Mouse (Mus musculus) midbrain, embryonic 15.5 days (tissue): ENCODE measurements around the gene Tyk2. TPM values are rescaled to one million over a fixed set of nuclear protein-coding genes. Genes with fewer than 3 reads are reported as not detected.
A peak's percentile ranks its signal among the peaks of the same experiment; 100 is the strongest.

Experiments
- ATAC-seq: fragments of 200-750 bp; cut with Nextera tagmentation; replicated peaks from 2 replicates; pipeline ENCODE4 v1.8.0; 2017; ENCODE audit warnings: moderate TSS enrichment
- H3K27ac ChIP-seq: fragments of 300-500 bp; sonication (generic); 2 replicates; pipeline ENCODE4 v1.5.1; 2015; ENCODE audit warnings: mild to moderate bottlenecking, inconsistent platforms
- H3K27me3 ChIP-seq: fragments of 300-500 bp; sonication (generic); replicated peaks from 2 replicates; pipeline ENCODE4 v1.6.1; 2015; ENCODE audit warnings: inconsistent platforms
- H3K36me3 ChIP-seq: fragments of 300-500 bp; sonication (generic); replicated peaks from 2 replicates; pipeline ENCODE4 v1.6.1; 2015; ENCODE audit warnings: inconsistent platforms
- H3K4me1 ChIP-seq: fragments of 300-500 bp; sonication (generic); 2 replicates; pipeline ENCODE4 v1.6.1; 2015; ENCODE audit warnings: inconsistent platforms
- H3K4me2 ChIP-seq: fragments of 300-500 bp; sonication (generic); 2 replicates; pipeline ENCODE4 v1.6.1; 2015; ENCODE audit warnings: inconsistent platforms, mild to moderate bottlenecking, moderate library complexity
- H3K4me3 ChIP-seq: fragments of 300-500 bp; sonication (generic); 2 replicates; pipeline ENCODE4 v1.5.1; 2015; ENCODE audit warnings: mild to moderate bottlenecking, inconsistent platforms
- H3K9ac ChIP-seq: fragments of 300-500 bp; sonication (generic); 2 replicates; pipeline ENCODE4 v1.6.1; 2015; ENCODE audit warnings: mild to moderate bottlenecking, inconsistent platforms
- H3K9me3 ChIP-seq: fragments of 300-500 bp; sonication (generic); 2 replicates; pipeline ENCODE4 v1.6.1; 2016; ENCODE audit warnings: inconsistent platforms
- WGBS: fragments of 180-500 bp; shearing (Covaris S2); methylation state at CpG from one replicate; pipeline ENCODE4 v1.1.7; 2015; ENCODE audit warnings: mixed read lengths; 5-methylcytosine and 5-hydroxymethylcytosine counted together
- microRNA-seq: library from miRNA; unstranded; fragments of <30 nt; microRNA quantifications from one replicate; pipeline ENCODE4, GENCODE M21; 2016
- polyA plus RNA-seq: library from polyadenylated mRNA; unstranded; fragments of >200 nt; fragmentation: Nextera tagmentation; extraction: Ambion mirVana; gene quantifications from 2 replicates; pipeline ENCODE4 v1.2.1, GENCODE M21; 2015

Tyk2 gene
- polyA plus RNA-seq, 1 experiment from 2014 or later, result 12.5 TPM

GRCm38 (mm10) chr9:21067006-21067684, 63.9 kb downstream of the Tyk2 start, which contains the start of gene Zglp1:
TSS of gene Zglp1 (minus strand) at chr9:21067093.
- 90% methylated on average over 27 of the region's 27 CpGs for WGBS
- 0 out of 2 replicates have a peak, but pooled peaks have one; percentile 53 for ATAC-seq
- H3K27me3 ChIP-seq, result no peaks in the 10 kb centered on the region
- H3K4me1 ChIP-seq, result peaks cover 7% of the 10 kb centered on the region
- H3K36me3 ChIP-seq, result peaks cover 24% of the 10 kb centered on the region
- no peak within 1 kb of the TSS for H3K27ac ChIP-seq
- H3K9me3 ChIP-seq, result no peaks in the 10 kb centered on the region
- H3K4me3 ChIP-seq, result no peak within 1 kb of the TSS
- H3K9ac ChIP-seq, result no peak within 1 kb of the TSS
- H3K4me2 ChIP-seq, result no peak within 1 kb of the TSS

GRCm38 (mm10) chr9:21062928-21063327, 68.1 kb downstream of the Tyk2 start:
- no peak overlapping the region for H3K9ac ChIP-seq
- no peaks in the 10 kb centered on the region for H3K4me1 ChIP-seq
- no peak for ATAC-seq
- H3K9me3 ChIP-seq, result no peaks in the 10 kb centered on the region
- no peak overlapping the region for H3K4me2 ChIP-seq
- H3K36me3 ChIP-seq, result peaks cover 24% of the 10 kb centered on the region
- no peak overlapping the region for H3K4me3 ChIP-seq
- WGBS, result 93% methylated on average over 2 of the region's 2 CpGs
- H3K27me3 ChIP-seq, result no peaks in the 10 kb centered on the region
- no peak overlapping the region for H3K27ac ChIP-seq

Small RNAs within 50 kb of the gene (microRNA-seq; reads per million reads assigned to microRNA genes)
- gene Mir7082, result 1.7 reads per million

Other genes starting within 250 kb of the Tyk2 start
- 49.1 and 50.5 TPM in 2 replicates for gene Ppan, start 243.1 kb downstream of the Tyk2 start, polyA plus RNA-seq
- gene Eif3g, start 232.6 kb downstream of the Tyk2 start, polyA plus RNA-seq, result 245 and 249 TPM in 2 replicates
- gene Dnmt1, start 171.4 kb downstream of the Tyk2 start, polyA plus RNA-seq, result 73.4 and 78.1 TPM in 2 replicates
- gene S1pr2, start 154.5 kb downstream of the Tyk2 start, polyA plus RNA-seq, result 11.3 and 11.7 TPM in 2 replicates
- gene Mrpl4, start 128.5 kb downstream of the Tyk2 start, polyA plus RNA-seq, result 93.4 and 110 TPM in 2 replicates
- 3.3 and 3.9 TPM in 2 replicates for gene Icam1, start 115.3 kb downstream of the Tyk2 start, polyA plus RNA-seq
- gene Icam4, start 101.9 kb downstream of the Tyk2 start, polyA plus RNA-seq, result 0.27 TPM in 2 replicates
- gene Icam5, start 99.2 kb downstream of the Tyk2 start, polyA plus RNA-seq, result 1.8 TPM in 2 replicates
- gene Zglp1, start 64.2 kb downstream of the Tyk2 start, polyA plus RNA-seq, result 0.86 and 3.1 TPM in 2 replicates
- gene Gm49373, start 58.1 kb downstream of the Tyk2 start, polyA plus RNA-seq, result 1.9 and 2.4 TPM in 2 replicates
- gene Fdx1l, start 57.6 kb downstream of the Tyk2 start, polyA plus RNA-seq, result 70.1 and 70.5 TPM in 2 replicates
- 2.2 and 2.3 TPM in 2 replicates for gene Gm38431, start 39.2 kb downstream of the Tyk2 start, polyA plus RNA-seq
- gene Raver1, start 39.2 kb downstream of the Tyk2 start, polyA plus RNA-seq, result 35.0 and 36.1 TPM in 2 replicates
- gene Cdc37, start 18.7 kb upstream of the Tyk2 start, polyA plus RNA-seq, result 215 and 226 TPM in 2 replicates
- gene Pde4a, start 34.5 kb upstream of the Tyk2 start, polyA plus RNA-seq, result 42.7 and 44.5 TPM in 2 replicates
- 75.4 and 78.7 TPM in 2 replicates for gene Keap1, start 108.1 kb upstream of the Tyk2 start, polyA plus RNA-seq
- gene S1pr5, start 117.2 kb upstream of the Tyk2 start, polyA plus RNA-seq, result 2.8 and 4.2 TPM in 2 replicates
- gene Atg4d, start 134.1 kb upstream of the Tyk2 start, polyA plus RNA-seq, result 54.7 and 55.7 TPM in 2 replicates
- gene Kri1, start 156.7 kb upstream of the Tyk2 start, polyA plus RNA-seq, result 17.1 and 20.8 TPM in 2 replicates
- 87.3 and 92.1 TPM in 2 replicates for gene Cdkn2d, start 160.2 kb upstream of the Tyk2 start, polyA plus RNA-seq
- gene Ap1m2, start 181.1 kb upstream of the Tyk2 start, polyA plus RNA-seq, result 1.1 and 1.2 TPM in 2 replicates
- gene Slc44a2, start 189.5 kb upstream of the Tyk2 start, polyA plus RNA-seq, result 63.3 and 70.0 TPM in 2 replicates
- gene Ilf3, start 236.6 kb upstream of the Tyk2 start, polyA plus RNA-seq, result 246 and 256 TPM in 2 replicates